Mouse (Mus musculus) ES-Bruce4 (cell line): Measurements from ENCODE around the gene Them4.

Experiments used
- CTCF ChIP-seq: IDR thresholded peaks from one replicate; pipeline ENCODE4 v1.8.1; 2011; ENCODE audit warnings: low read depth, low read length
- POLR2A ChIP-seq: IDR thresholded peaks from one replicate; pipeline ENCODE4 v1.8.1; 2011; ENCODE audit warnings: low read length; ENCODE audit not compliant: insufficient read depth

DNA sequence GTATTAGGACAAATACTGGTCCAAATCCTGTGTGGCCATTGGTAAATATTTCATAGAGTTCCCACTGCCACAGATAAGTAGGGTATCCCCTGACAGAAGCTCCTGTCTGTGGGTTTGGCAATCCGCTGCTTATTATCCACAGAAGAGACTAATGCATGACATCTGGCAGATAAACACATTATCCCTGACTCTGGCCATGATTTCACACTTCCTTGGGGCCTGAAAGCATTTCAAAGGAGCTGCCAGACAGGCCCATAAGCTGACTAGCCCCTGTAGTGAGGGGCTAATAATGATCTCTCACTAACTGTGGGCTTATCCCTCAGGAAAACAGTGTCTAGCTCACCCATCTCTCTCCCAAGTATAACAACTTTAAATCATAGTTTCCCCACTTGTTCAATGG is 32.7 kb downstream of the Them4 start:
- no peak for TF ChIP-seq CTCF
- TF ChIP-seq POLR2A: no peak
